Mouse (Mus musculus) liver, postnatal 0 days (tissue): Measurements from ENCODE around the gene Clcf1. TPM values are rescaled to one million over a fixed set of nuclear protein-coding genes. Genes with fewer than 3 reads are reported as not detected.

Experiments
- ATAC-seq: fragments of 200-750 bp; cut with Nextera tagmentation; 2 replicates; pipeline ENCODE4 v1.8.0; 2017; ENCODE audit warnings: mild to moderate bottlenecking, moderate library complexity
- DNase-seq: peaks from one replicate; pipeline ENCODE4 v3.0.0-alpha.2; 2016
- H3K27ac ChIP-seq: fragments of 300-500 bp; sonication (generic); 2 replicates; pipeline ENCODE4 v1.5.1; 2014; ENCODE audit warnings: antibody characterized with exemption, moderate library complexity, mild to moderate bottlenecking, low read depth
- H3K27me3 ChIP-seq: fragments of 300-500 bp; sonication (generic); 2 replicates; pipeline ENCODE4 v1.6.1; 2014; ENCODE audit warnings: low read length, control low read depth, mixed read lengths; ENCODE audit not compliant: insufficient read depth
- H3K36me3 ChIP-seq: fragments of 300-500 bp; sonication (generic); replicated peaks from 2 replicates; pipeline ENCODE4 v1.6.1; 2014; ENCODE audit warnings: mild to moderate bottlenecking, control low read depth, low read length, moderate library complexity, mixed read lengths; ENCODE audit not compliant: insufficient read depth
- H3K4me1 ChIP-seq: fragments of 300-500 bp; sonication (generic); 2 replicates; pipeline ENCODE4 v1.6.1; 2014; ENCODE audit warnings: antibody characterized with exemption, mild to moderate bottlenecking, control low read depth; ENCODE audit not compliant: insufficient read depth
- H3K4me2 ChIP-seq: fragments of 300-500 bp; sonication (generic); 2 replicates; pipeline ENCODE4 v1.6.1; 2014; ENCODE audit warnings: low read depth, mild to moderate bottlenecking, low read length, moderate library complexity, mixed read lengths
- H3K4me3 ChIP-seq: fragments of 300-500 bp; sonication (generic); 2 replicates; pipeline ENCODE4 v1.5.1; 2014; ENCODE audit warnings: low read depth, low read length
- H3K9ac ChIP-seq: fragments of 300-500 bp; sonication (generic); replicated peaks from 2 replicates; pipeline ENCODE4 v1.6.1; 2014; ENCODE audit warnings: mild to moderate bottlenecking, moderate library complexity
- H3K9me3 ChIP-seq: fragments of 300-500 bp; sonication (generic); 2 replicates; pipeline ENCODE4 v1.6.1; 2016; ENCODE audit warnings: mild to moderate bottlenecking, control low read depth, low read length, mixed read lengths
- CTCF ChIP-seq: sonication (generic); IDR thresholded peaks from 2 replicates; pipeline ENCODE4 v1.5.1; 2016; ENCODE audit warnings: antibody characterized with exemption, low read depth
- EP300 ChIP-seq: IDR thresholded peaks from 2 replicates; pipeline ENCODE4 v1.6.1; 2016; ENCODE audit warnings: antibody characterized with exemption, low read depth, mild to moderate bottlenecking
- WGBS: fragments of 180-500 bp; shearing (Covaris S2); extraction: QIAGEN DNeasy Blood & Tissue Kit; methylation state at CpG from one replicate; pipeline ENCODE4 v1.1.7; 2014; ENCODE audit not compliant: insufficient replicate concordance; 5-methylcytosine and 5-hydroxymethylcytosine counted together
- polyA plus RNA-seq: library from polyadenylated mRNA; unstranded; fragments of >200 nt; fragmentation: Nextera tagmentation; extraction: Ambion mirVana; gene quantifications from 2 replicates; pipeline ENCODE4 v1.2.1, GENCODE M21; 2015

Clcf1 gene
- polyA plus RNA-seq, 1 experiment from 2014 or later = 1.1 TPM

GRCm38 (mm10) chr19:4227446-4227845 is 13.4 kb downstream of the Clcf1 start:
- DNase-seq (no peak), ATAC-seq (no peak)
- no peak overlapping the region for H3K27ac ChIP-seq
- H3K4me2 ChIP-seq = no peak overlapping the region
- H3K27me3 ChIP-seq = no peaks in the 10 kb centered on the region
- 49% methylated on average over 5 of the region's 5 CpGs for WGBS
- no peak overlapping the region for H3K9ac ChIP-seq
- H3K36me3 ChIP-seq = no peaks in the 10 kb centered on the region; the same call in 1 of the 2 replicates
- peaks cover 29% of the 10 kb centered on the region for H3K4me1 ChIP-seq
- H3K9me3 ChIP-seq = no peaks in the 10 kb centered on the region
- no peak overlapping the region for H3K4me3 ChIP-seq
- TF ChIP-seq CTCF = no peak
- TF ChIP-seq EP300 = no peak

GRCm38 (mm10) chr19:4227894-4228678 is 14.0 kb downstream of the Clcf1 start:
- no peaks in the 10 kb centered on the region for H3K36me3 ChIP-seq
- H3K27me3 ChIP-seq = no peaks in the 10 kb centered on the region
- no peak overlapping the region for H3K9ac ChIP-seq
- no peak overlapping the region for H3K4me3 ChIP-seq
- H3K4me1 ChIP-seq = peaks cover 33% of the 10 kb centered on the region
- DNase-seq (peak; percentile 75), ATAC-seq (peak; percentile 10; the same call in 1 of the 2 replicates)
- 8% methylated on average over 8 of the region's 8 CpGs for WGBS
- H3K9me3 ChIP-seq = no peaks in the 10 kb centered on the region
- H3K4me2 ChIP-seq = no peak overlapping the region
- H3K27ac ChIP-seq = no peak overlapping the region
- peak; percentile 99 for TF ChIP-seq CTCF
- TF ChIP-seq EP300 = no peak

GRCm38 (mm10) chr19:4228891-4229290 is 14.9 kb downstream of the Clcf1 start:
- H3K4me3 ChIP-seq = no peak overlapping the region
- no peak overlapping the region for H3K27ac ChIP-seq
- peaks cover 35% of the 10 kb centered on the region for H3K4me1 ChIP-seq
- WGBS = 75% methylated on average over 4 of the region's 4 CpGs
- H3K9ac ChIP-seq = no peak overlapping the region
- H3K27me3 ChIP-seq = no peaks in the 10 kb centered on the region
- no peaks in the 10 kb centered on the region for H3K36me3 ChIP-seq
- DNase-seq (no peak), ATAC-seq (no peak)
- no peak overlapping the region for H3K4me2 ChIP-seq
- TF ChIP-seq EP300 (no peak), CTCF (no peak)
- H3K9me3 ChIP-seq = no peaks in the 10 kb centered on the region

- Histone ChIP-seq H3K27ac (no peak overlapping the region), H3K4me3 (no peak overlapping the region), H3K36me3 (no peaks in the 10 kb centered on the region), H3K27me3 (no peaks in the 10 kb centered on the region), H3K9me3 (no peaks in the 10 kb centered on the region), H3K4me2 (no peak overlapping the region), H3K4me1 (peaks cover 35% of the 10 kb centered on the region), H3K9ac (no peak overlapping the region)
- DNase-seq (no peak), ATAC-seq (no peak)
- TF ChIP-seq CTCF (no peak), EP300 (no peak)
- 61% methylated on average over 9 of the region's 9 CpGs for WGBS
Measured at GRCm38 (mm10) chr19:4229451-4230076, 15.5 kb downstream of the Clcf1 start.

DNA sequence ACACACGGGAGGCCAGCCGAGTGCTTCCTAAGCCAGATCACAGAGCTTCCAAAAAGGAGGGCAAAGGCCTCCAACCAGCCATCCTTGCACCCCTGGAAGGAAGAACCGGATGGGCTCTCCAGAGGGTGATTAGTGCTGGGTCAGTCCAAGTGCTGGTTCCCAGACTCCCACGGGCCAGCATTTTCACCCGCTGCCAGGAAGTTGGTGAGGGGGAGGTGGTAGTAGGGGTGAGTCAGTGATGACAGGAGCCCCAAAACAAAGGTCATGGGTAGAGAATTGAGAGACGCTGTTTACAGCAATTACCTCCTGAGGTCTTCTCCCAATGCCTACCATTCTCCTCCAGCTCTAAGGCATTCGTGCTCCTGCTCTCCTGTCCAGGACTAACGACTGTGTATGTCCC is 16.4 kb downstream of the Clcf1 start:
- H3K27me3 ChIP-seq = no peaks in the 10 kb centered on the region
- WGBS = 67% methylated on average over 8 of the region's 8 CpGs
- no peak overlapping the region for H3K4me3 ChIP-seq
- ATAC-seq (no peak), DNase-seq (no peak)
- H3K27ac ChIP-seq = peak overlapping the region; percentile 97
- H3K9me3 ChIP-seq = no peaks in the 10 kb centered on the region
- no peak for TF ChIP-seq EP300
- no peak for TF ChIP-seq CTCF
- H3K4me1 ChIP-seq = peaks cover 35% of the 10 kb centered on the region
- no peak overlapping the region for H3K9ac ChIP-seq
- H3K36me3 ChIP-seq = no peaks in the 10 kb centered on the region
- H3K4me2 ChIP-seq = no peak overlapping the region

DNA sequence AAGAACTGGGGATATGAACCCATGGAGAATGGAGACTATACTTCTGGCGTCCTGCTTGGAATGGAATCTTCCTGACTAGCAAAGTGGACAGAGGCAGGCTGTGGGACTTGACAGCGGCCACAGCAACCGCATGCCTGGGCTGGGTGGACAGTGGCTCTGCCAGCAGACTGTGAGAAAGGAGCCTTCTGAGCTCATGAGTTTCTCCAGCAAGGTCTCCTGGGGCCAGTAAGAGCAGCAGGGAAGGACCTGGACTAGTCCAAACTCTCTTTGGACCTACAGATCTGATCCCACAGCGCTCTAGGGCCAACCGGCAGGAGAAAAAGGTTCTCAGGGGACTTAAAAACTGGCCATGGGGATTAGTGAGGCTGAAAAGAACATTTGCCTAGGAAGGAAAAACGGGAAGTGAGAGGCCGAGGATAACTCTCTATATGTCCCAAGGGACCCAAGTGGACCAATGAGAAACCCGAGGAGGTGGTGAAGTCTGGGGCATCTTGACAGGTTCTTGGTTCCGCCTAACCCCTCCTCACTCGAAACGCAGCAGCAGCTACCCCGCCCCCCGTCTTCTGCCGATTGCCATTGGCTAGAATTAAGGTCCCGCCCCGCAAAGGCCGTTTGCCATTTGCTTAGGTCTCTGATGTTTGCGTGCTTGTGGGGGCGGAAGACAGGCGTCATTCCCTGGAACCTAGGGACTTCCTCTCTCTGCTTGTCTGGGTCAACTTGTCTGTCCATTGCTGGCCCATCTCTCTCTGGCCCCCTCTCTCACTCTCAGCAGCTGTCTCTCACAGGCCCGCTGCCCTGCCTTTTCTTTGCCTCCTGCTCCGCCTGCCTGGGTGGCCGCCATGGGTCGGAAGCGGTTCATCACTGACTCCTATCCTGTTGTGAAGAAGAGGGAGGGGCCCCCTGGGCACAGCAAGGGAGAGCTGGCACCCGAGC is 17.5 kb downstream of the Clcf1 start, which contains the start of gene Pold4:
Pold4 (plus strand) TSS at position 647 of the 933 bp plus-strand sequence.
- Histone ChIP-seq H3K9me3 (no peaks in the 10 kb centered on the region), H3K4me2 (peak within 1 kb of the TSS; percentile 73), H3K4me3 (peak within 1 kb of the TSS; percentile 56), H3K9ac (peak within 1 kb of the TSS; percentile 64), H3K27ac (peak within 1 kb of the TSS; percentile 97), H3K36me3 (no peaks in the 10 kb centered on the region), H3K4me1 (peaks cover 35% of the 10 kb centered on the region), H3K27me3 (no peaks in the 10 kb centered on the region)
- WGBS = 11% methylated on average over 26 of the region's 26 CpGs
- peak; percentile 91 for ATAC-seq
- DNase-seq = peak; percentile 96
- 0 out of 2 replicates have a peak, but pooled peaks have one; percentile 5 for TF ChIP-seq CTCF
- TF ChIP-seq EP300 = peak; percentile 57; the same call in 1 of the 2 replicates
